In the genomic region with DNA sequence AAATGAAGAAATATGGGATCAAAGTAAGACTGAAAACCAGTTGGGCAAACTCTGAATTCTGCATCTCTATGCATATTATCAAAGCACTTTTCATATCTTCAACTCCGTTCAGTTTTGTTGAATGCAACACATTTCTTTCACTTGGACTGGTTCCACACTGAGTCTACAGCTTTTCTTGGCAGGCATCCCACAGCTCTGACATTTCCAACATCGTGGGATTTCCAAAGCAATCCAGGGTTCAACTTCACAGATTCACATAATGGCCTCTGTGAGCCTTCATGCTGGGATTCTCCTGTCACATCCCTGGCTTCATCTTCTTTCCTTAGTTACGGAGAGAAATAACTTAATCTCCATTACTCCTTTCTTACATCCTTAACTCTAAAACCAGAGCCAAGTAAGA, we compare ENCODE assay signal across 11 mouse cellular contexts.
DNase-seq lines count a peak whose midpoint lies in the region; ATAC-seq and TF ChIP-seq lines count a peak whose summit lies in the region.
"Had no signal": no experiment of that assay in that cellular context is flagged by ENCODE, and none has a peak within 500 bp of the region (broad histone marks: within the 10 kb centered on the region; RNA-seq: fewer than 3 reads in every experiment).

No protein-coding gene starts in this region.

- intact Hi-C loops in left cerebral cortex, adult 2 months (cut with DNase I) = no loop called here

- H3K36me3 ChIP-seq in heart, embryonic 16.5 days (ENCODE audit: control insufficient read depth, insufficient read depth) = no peaks in the 10 kb centered on the region
- no peaks in the 10 kb centered on the region for H3K36me3 ChIP-seq in stomach, embryonic 14.5 days (ENCODE audit: control insufficient read depth, insufficient read depth, low read length)
- no peaks in the 10 kb centered on the region for H3K36me3 ChIP-seq in stomach, postnatal 0 days (ENCODE audit: control insufficient read depth, insufficient read depth, low read length)
- no peaks in the 10 kb centered on the region for H3K36me3 ChIP-seq in midbrain, embryonic 13.5 days

- no peak for TF ChIP-seq CTCF in stomach, postnatal 0 days (IDR thresholded peaks at IDR 0.05; ENCODE audit: low read depth)
- TF ChIP-seq CTCF in left cerebral cortex, adult 2 months (IDR thresholded peaks at IDR 0.05) = no peak

- peak; percentile 58; the same call in 1 of the 2 replicates for ATAC-seq in heart, embryonic 16.5 days (replicated peaks; ENCODE audit: extremely low read depth, insufficient read depth, low FRiP score)
- ATAC-seq in stomach, embryonic 14.5 days (ENCODE audit: insufficient number of reproducible peaks, insufficient read depth, low FRiP score, low read depth) = peak; percentile 46; the same call in 1 of the 2 replicates
- no peak for ATAC-seq in stomach, postnatal 0 days (ENCODE audit: low FRiP score, low TSS enrichment)
- no peak for ATAC-seq in midbrain, embryonic 13.5 days
- ATAC-seq: lung, postnatal 0 days had no signal

- H3K27ac ChIP-seq in heart, embryonic 16.5 days (ENCODE audit: low read length) = no peak overlapping the region
- no peak overlapping the region for H3K27ac ChIP-seq in stomach, embryonic 14.5 days (ENCODE audit: low read length)
- no peak overlapping the region for H3K27ac ChIP-seq in stomach, postnatal 0 days (replicated peaks)
- H3K27ac ChIP-seq in left cerebral cortex, adult 2 months = no peak overlapping the region
- no peak overlapping the region for H3K27ac ChIP-seq in midbrain, embryonic 13.5 days
- H3K27ac ChIP-seq: gastrocnemius, adult 2 months had no signal

- H3K9ac ChIP-seq in heart, embryonic 16.5 days (ENCODE audit: low read length) = no peak overlapping the region
- no peak overlapping the region for H3K9ac ChIP-seq in stomach, embryonic 14.5 days (replicated peaks; ENCODE audit: low read depth, low read length)
- no peak overlapping the region for H3K9ac ChIP-seq in stomach, postnatal 0 days (ENCODE audit: low read length)
- no peak overlapping the region for H3K9ac ChIP-seq in midbrain, embryonic 13.5 days (replicated peaks)

- TF ChIP-seq EP300 in stomach, postnatal 0 days (optimal IDR thresholded peaks at IDR 0.05) = no peak

- no peaks in the 10 kb centered on the region for H3K27me3 ChIP-seq in heart, embryonic 16.5 days (ENCODE audit: control insufficient read depth, insufficient read depth, low read length)
- H3K27me3 ChIP-seq in stomach, embryonic 14.5 days (ENCODE audit: control insufficient read depth, insufficient read depth, low read length) = no peaks in the 10 kb centered on the region
- H3K27me3 ChIP-seq in stomach, postnatal 0 days (ENCODE audit: control insufficient read depth, insufficient read depth, low read length) = no peaks in the 10 kb centered on the region
- H3K27me3 ChIP-seq in midbrain, embryonic 13.5 days = no peaks in the 10 kb centered on the region

- no peak overlapping the region for H3K4me3 ChIP-seq in heart, embryonic 16.5 days (ENCODE audit: low read length)
- no peak overlapping the region for H3K4me3 ChIP-seq in stomach, embryonic 14.5 days (ENCODE audit: low read depth, low read length)
- no peak overlapping the region for H3K4me3 ChIP-seq in stomach, postnatal 0 days (ENCODE audit: low read depth, low read length)
- H3K4me3 ChIP-seq in left cerebral cortex, adult 2 months = no peak overlapping the region
- H3K4me3 ChIP-seq in midbrain, embryonic 13.5 days (replicated peaks) = no peak overlapping the region
- H3K4me3 ChIP-seq: gastrocnemius, adult 2 months had no signal

- no peak for DNase-seq in heart, adult 11 months
- no peak for DNase-seq in stomach, postnatal 0 days (ENCODE audit: low spot score)
- peak; percentile 14 to 19 for DNase-seq in left cerebral cortex, adult 2 months (ENCODE audit: extremely low spot score in 1 of 2, low spot score in 2 of 2)
- DNase-seq in telencephalon, adult 2 months (ENCODE audit: low read depth, low spot score) = peak; percentile 24
- DNase-seq in thymus, postnatal 25 days = no peak
- DNase-seq: gastrocnemius, adult 2 months; kidney, adult 11 months had no signal

- WGBS in heart, embryonic 16.5 days = 23% methylated on average over 3 of the region's 3 CpGs
- WGBS in stomach, embryonic 14.5 days = 45% methylated on average over 3 of the region's 3 CpGs
- 34% methylated on average over 3 of the region's 3 CpGs for WGBS in stomach, postnatal 0 days
- 63% methylated on average over 3 of the region's 3 CpGs for WGBS in midbrain, embryonic 13.5 days

- H3K4me2 ChIP-seq in heart, embryonic 16.5 days (ENCODE audit: low read depth, low read length) = no peak overlapping the region
- no peak overlapping the region for H3K4me2 ChIP-seq in stomach, embryonic 14.5 days (replicated peaks; ENCODE audit: low read depth, low read length)
- H3K4me2 ChIP-seq in stomach, postnatal 0 days (replicated peaks; ENCODE audit: low read depth) = no peak overlapping the region
- H3K4me2 ChIP-seq in midbrain, embryonic 13.5 days (replicated peaks) = no peak overlapping the region

- H3K9me3 ChIP-seq in heart, embryonic 16.5 days (replicated peaks; ENCODE audit: control insufficient read depth, low read length) = no peaks in the 10 kb centered on the region
- no peaks in the 10 kb centered on the region for H3K9me3 ChIP-seq in stomach, embryonic 14.5 days (ENCODE audit: control insufficient read depth, low read depth, low read length)
- no peaks in the 10 kb centered on the region for H3K9me3 ChIP-seq in stomach, postnatal 0 days (ENCODE audit: control insufficient read depth, low read length)
- H3K9me3 ChIP-seq in midbrain, embryonic 13.5 days = no peaks in the 10 kb centered on the region

- no peaks in the 10 kb centered on the region for H3K4me1 ChIP-seq in heart, embryonic 16.5 days (ENCODE audit: control insufficient read depth, insufficient read depth, low read length)
- no peaks in the 10 kb centered on the region for H3K4me1 ChIP-seq in stomach, embryonic 14.5 days (ENCODE audit: control insufficient read depth, insufficient read depth, low read length)
- H3K4me1 ChIP-seq in stomach, postnatal 0 days (replicated peaks; ENCODE audit: control insufficient read depth, insufficient read depth) = no peaks in the 10 kb centered on the region
- H3K4me1 ChIP-seq in midbrain, embryonic 13.5 days (replicated peaks) = no peaks in the 10 kb centered on the region

Comparison
In these comparisons a context has a peak if more than half of its experiments do, and no peak if none do; other contexts are left out.
1. ATAC-seq: peak in heart, embryonic 16.5 days (single experiment) and stomach, embryonic 14.5 days (single experiment); none in stomach, postnatal 0 days (single experiment) and midbrain, embryonic 13.5 days (single experiment).
2. DNase-seq: peak in left cerebral cortex, adult 2 months (2 of 2) and telencephalon, adult 2 months (single experiment); none in heart, adult 11 months (single experiment), stomach, postnatal 0 days (single experiment) and thymus, postnatal 25 days (single experiment).